Mouse (Mus musculus) stomach, embryonic 16.5 days (tissue): ENCODE results near the gene Ubl7. TPM values are rescaled to one million over a fixed set of nuclear protein-coding genes. Genes with fewer than 3 reads are reported as not detected.

Experiments used
- ATAC-seq: fragments of 200-750 bp; cut with Nextera tagmentation; 2 replicates; pipeline ENCODE4 v1.8.0; 2017; ENCODE audit warnings: moderate number of reproducible peaks, moderate TSS enrichment; ENCODE audit not compliant: insufficient read depth, low FRiP score
- H3K27ac ChIP-seq: fragments of 300-500 bp; sonication (generic); 2 replicates; pipeline ENCODE4 v1.5.1; 2014; ENCODE audit warnings: low read length
- H3K27me3 ChIP-seq: fragments of 300-500 bp; sonication (generic); 2 replicates; pipeline ENCODE4 v1.6.1; 2014; ENCODE audit warnings: low read length, control low read depth, mixed read lengths; ENCODE audit not compliant: control insufficient read depth, insufficient read depth
- H3K36me3 ChIP-seq: fragments of 300-500 bp; sonication (generic); 2 replicates; pipeline ENCODE4 v1.6.1; 2014; ENCODE audit warnings: low read length; ENCODE audit not compliant: control insufficient read depth, insufficient read depth
- H3K4me1 ChIP-seq: fragments of 300-500 bp; sonication (generic); 2 replicates; pipeline ENCODE4 v1.6.1; 2014; ENCODE audit warnings: low read length, control low read depth, mixed read lengths; ENCODE audit not compliant: control insufficient read depth, insufficient read depth
- H3K4me2 ChIP-seq: fragments of 300-500 bp; sonication (generic); 2 replicates; pipeline ENCODE4 v1.6.1; 2014; ENCODE audit warnings: low read depth, low read length, mixed read lengths
- H3K4me3 ChIP-seq: fragments of 300-500 bp; sonication (generic); replicated peaks from 2 replicates; pipeline ENCODE4 v1.5.1; 2014; ENCODE audit warnings: mild to moderate bottlenecking, low read length
- H3K9ac ChIP-seq: fragments of 300-500 bp; sonication (generic); 2 replicates; pipeline ENCODE4 v1.6.1; 2014; ENCODE audit warnings: low read length
- H3K9me3 ChIP-seq: fragments of 300-500 bp; sonication (generic); replicated peaks from 2 replicates; pipeline ENCODE4 v1.6.1; 2016; ENCODE audit warnings: low read length, control low read depth; ENCODE audit not compliant: control insufficient read depth
- WGBS: fragments of 180-500 bp; shearing (Covaris S2); extraction: QIAGEN DNeasy Blood & Tissue Kit; methylation state at CpG from one replicate; pipeline ENCODE4 v1.1.7; 2014; 5-methylcytosine and 5-hydroxymethylcytosine counted together
- polyA plus RNA-seq: library from polyadenylated mRNA; unstranded; fragments of >200 nt; fragmentation: Nextera tagmentation; extraction: Ambion mirVana; gene quantifications from 2 replicates; pipeline ENCODE4 v1.2.1, GENCODE M21; 2015

Gene Ubl7
- polyA plus RNA-seq, 1 experiment from 2014 or later: 82.1 TPM

GRCm38 (mm10) chr9:57967237-57967960 is 56.6 kb downstream of the Ubl7 start:
- H3K9me3 ChIP-seq: no peaks in the 10 kb centered on the region
- 75% methylated on average over 14 of the region's 14 CpGs for WGBS
- H3K4me3 ChIP-seq: no peak overlapping the region
- ATAC-seq: no peak
- no peak overlapping the region for H3K4me2 ChIP-seq
- H3K4me1 ChIP-seq: no peaks in the 10 kb centered on the region
- no peak overlapping the region for H3K27ac ChIP-seq
- H3K27me3 ChIP-seq: no peaks in the 10 kb centered on the region
- H3K9ac ChIP-seq: no peak overlapping the region
- H3K36me3 ChIP-seq: no peaks in the 10 kb centered on the region

GRCm38 (mm10) chr9:57968166-57968771 is 57.5 kb downstream of the Ubl7 start:
- H3K4me1 ChIP-seq: peaks cover 1% of the 10 kb centered on the region; the same call in 1 of the 2 replicates
- no peak overlapping the region for H3K4me2 ChIP-seq
- H3K36me3 ChIP-seq: no peaks in the 10 kb centered on the region
- no peak for ATAC-seq
- no peaks in the 10 kb centered on the region for H3K27me3 ChIP-seq
- H3K9me3 ChIP-seq: no peaks in the 10 kb centered on the region
- H3K4me3 ChIP-seq: no peak overlapping the region
- H3K9ac ChIP-seq: no peak overlapping the region
- no peak overlapping the region for H3K27ac ChIP-seq
- WGBS: 77% methylated on average over 9 of the region's 9 CpGs

- H3K9ac ChIP-seq: no peak overlapping the region
- WGBS: 84% methylated on average over 8 of the region's 8 CpGs
- no peak overlapping the region for H3K4me2 ChIP-seq
- H3K27me3 ChIP-seq: no peaks in the 10 kb centered on the region
- H3K9me3 ChIP-seq: no peaks in the 10 kb centered on the region
- ATAC-seq: no peak
- no peak overlapping the region for H3K4me3 ChIP-seq
- no peaks in the 10 kb centered on the region for H3K36me3 ChIP-seq
- H3K27ac ChIP-seq: no peak overlapping the region
- H3K4me1 ChIP-seq: peaks cover 6% of the 10 kb centered on the region; the same call in 1 of the 2 replicates
These were observed 58.2 kb downstream of the Ubl7 start for GRCm38 (mm10) chr9:57968783-57969542.

GRCm38 (mm10) chr9:57969736-57970495 is 59.1 kb downstream of the Ubl7 start:
- peaks cover 6% of the 10 kb centered on the region; the same call in 1 of the 2 replicates for H3K4me1 ChIP-seq
- no peak overlapping the region for H3K4me3 ChIP-seq
- H3K9me3 ChIP-seq: no peaks in the 10 kb centered on the region
- no peak overlapping the region for H3K27ac ChIP-seq
- H3K27me3 ChIP-seq: no peaks in the 10 kb centered on the region
- no peak overlapping the region for H3K4me2 ChIP-seq
- ATAC-seq: no peak
- no peaks in the 10 kb centered on the region for H3K36me3 ChIP-seq
- WGBS: 69% methylated on average over 11 of the region's 11 CpGs
- H3K9ac ChIP-seq: no peak overlapping the region

- Histone ChIP-seq H3K36me3 (no peaks in the 10 kb centered on the region), H3K27me3 (no peaks in the 10 kb centered on the region), H3K9me3 (no peaks in the 10 kb centered on the region), H3K4me2 (no peak overlapping the region), H3K9ac (no peak overlapping the region), H3K4me1 (peaks cover 6% of the 10 kb centered on the region; the same call in 1 of the 2 replicates), H3K4me3 (no peak overlapping the region), H3K27ac (no peak overlapping the region)
- ATAC-seq: no peak
- WGBS: 75% methylated on average over 5 of the region's 5 CpGs
These were observed 60.6 kb downstream of the Ubl7 start for GRCm38 (mm10) chr9:57971413-57971812.

- H3K27ac ChIP-seq: no peak overlapping the region
- H3K9me3 ChIP-seq: no peaks in the 10 kb centered on the region
- H3K4me2 ChIP-seq: no peak overlapping the region
- no peaks in the 10 kb centered on the region for H3K27me3 ChIP-seq
- no peak overlapping the region for H3K9ac ChIP-seq
- H3K4me3 ChIP-seq: no peak overlapping the region
- no peak for ATAC-seq
- H3K4me1 ChIP-seq: peaks cover 6% of the 10 kb centered on the region; the same call in 1 of the 2 replicates
- 64% methylated on average over 9 of the region's 9 CpGs for WGBS
- H3K36me3 ChIP-seq: no peaks in the 10 kb centered on the region
These were observed 61.4 kb downstream of the Ubl7 start for GRCm38 (mm10) chr9:57972141-57972591.

- ATAC-seq: no peak
- Histone ChIP-seq H3K27me3 (no peaks in the 10 kb centered on the region), H3K4me3 (no peak overlapping the region), H3K9me3 (no peaks in the 10 kb centered on the region), H3K9ac (no peak overlapping the region), H3K36me3 (no peaks in the 10 kb centered on the region), H3K4me2 (no peak overlapping the region), H3K4me1 (peaks cover 6% of the 10 kb centered on the region; the same call in 1 of the 2 replicates), H3K27ac (peak overlapping the region; percentile 55)
- WGBS: 43% methylated on average over 9 of the region's 9 CpGs
These were observed 62.1 kb downstream of the Ubl7 start for GRCm38 (mm10) chr9:57972776-57973439.

- WGBS: 64% methylated on average over 6 of the region's 6 CpGs
- H3K4me2 ChIP-seq: no peak overlapping the region
- ATAC-seq: peak; percentile 75; the same call in 1 of the 2 replicates
These were observed 62.8 kb downstream of the Ubl7 start for GRCm38 (mm10) chr9:57973440-57974066.

More at GRCm38 (mm10) chr9:57973440-57974066, 62.8 kb downstream of the Ubl7 start:
- Histone ChIP-seq H3K4me1 (peaks cover 6% of the 10 kb centered on the region; the same call in 1 of the 2 replicates), H3K9ac (no peak overlapping the region), H3K4me3 (no peak overlapping the region), H3K27me3 (no peaks in the 10 kb centered on the region), H3K36me3 (no peaks in the 10 kb centered on the region), H3K27ac (peak overlapping the region; percentile 55), H3K9me3 (no peaks in the 10 kb centered on the region)
